Mouse (Mus musculus): ENCODE results near the gene Prpf19.

Gene Prpf19

GRCm38 (mm10) chr19:10895708-10896107, 677 bp downstream of the Prpf19 start:
- DNase-seq (ENCODE audit: low spot score in 2 of 2): no peak

DNA sequence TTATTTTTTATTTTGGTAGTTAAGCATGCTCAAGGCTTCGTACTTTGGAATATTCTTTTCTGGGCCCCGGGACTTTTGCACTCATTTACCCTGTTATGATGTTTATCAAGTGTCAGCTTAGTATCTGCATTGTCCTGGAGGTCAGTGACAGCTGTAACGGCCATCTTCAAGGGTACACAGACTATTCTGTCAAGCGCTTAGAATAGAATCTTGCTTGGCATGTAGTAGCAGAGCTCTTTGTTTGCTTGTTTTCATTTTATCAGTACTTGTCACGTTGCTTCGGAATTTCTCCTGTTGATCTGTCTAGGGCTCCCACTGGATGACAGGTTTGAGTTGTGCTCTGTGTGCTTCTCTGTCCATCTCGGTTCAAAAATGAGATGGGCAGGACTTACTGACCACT, 1.8 kb downstream of the Prpf19 start:
- DNase-seq (ENCODE audit: low spot score in 2 of 2): no peak

DNA sequence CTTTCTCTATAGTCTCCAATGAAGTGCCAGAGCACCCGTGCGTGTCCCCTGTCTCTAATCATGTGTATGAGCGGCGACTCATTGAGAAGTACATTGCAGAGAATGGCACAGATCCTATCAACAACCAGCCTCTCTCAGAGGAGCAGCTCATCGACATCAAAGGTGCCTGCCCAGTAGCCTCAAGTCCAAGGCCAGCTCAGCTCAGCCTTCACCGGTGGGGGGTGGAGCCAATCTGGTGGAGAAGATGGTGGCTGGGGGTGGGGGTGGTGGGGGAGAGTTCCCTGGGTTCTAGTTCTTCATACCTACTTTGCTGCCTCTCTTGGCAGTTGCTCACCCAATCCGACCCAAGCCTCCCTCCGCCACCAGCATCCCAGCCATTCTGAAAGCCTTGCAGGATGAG, 2.5 kb downstream of the Prpf19 start:
- DNase-seq (ENCODE audit: low spot score in 2 of 2): no peak

- no peak for DNase-seq (ENCODE audit: low spot score in 2 of 2)
Measured at GRCm38 (mm10) chr19:10900315-10900714, 5.3 kb downstream of the Prpf19 start.

DNA sequence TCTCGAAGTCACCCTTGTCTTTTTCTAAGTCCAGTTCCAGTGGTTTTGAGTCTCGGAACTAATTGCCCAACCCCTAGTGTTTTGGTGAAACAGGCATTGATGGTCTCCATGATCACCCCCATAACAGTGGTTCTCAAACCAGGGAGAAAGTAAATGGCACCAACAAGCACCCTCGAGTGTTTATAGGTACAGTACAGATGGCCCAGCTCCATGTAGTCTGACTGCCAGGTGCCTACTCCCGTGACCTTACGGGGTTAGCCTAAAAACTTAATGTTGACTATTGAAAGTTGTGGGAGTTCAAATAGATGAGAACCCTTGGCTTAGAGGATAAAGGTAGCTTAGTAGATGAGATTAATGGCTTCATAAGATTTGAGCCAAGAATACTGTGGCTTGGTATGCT, 6.0 kb downstream of the Prpf19 start:
- DNase-seq (ENCODE audit: low spot score in 2 of 2): no peak

DNA sequence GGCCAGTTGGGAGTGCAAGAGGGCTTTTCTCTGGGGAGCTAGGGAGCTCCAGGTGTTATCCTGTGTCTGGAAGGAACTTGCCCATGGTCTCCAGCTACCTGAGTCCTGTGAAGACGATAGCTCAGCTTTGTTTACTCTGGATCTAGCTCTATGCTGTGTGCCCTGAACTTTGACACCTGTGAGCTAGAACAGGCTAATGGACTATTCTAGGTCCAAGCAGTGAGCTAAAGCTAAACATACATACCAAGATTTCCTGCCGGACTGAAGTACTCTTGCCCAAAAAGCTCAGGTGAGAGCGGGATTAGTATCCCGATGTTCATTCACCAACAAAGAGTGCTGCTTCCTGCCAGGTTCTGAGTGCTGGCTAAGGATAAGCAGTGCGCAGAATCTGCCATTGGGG, 9.5 kb downstream of the Prpf19 start:
- no peak for DNase-seq (ENCODE audit: low spot score in 2 of 2)

DNA sequence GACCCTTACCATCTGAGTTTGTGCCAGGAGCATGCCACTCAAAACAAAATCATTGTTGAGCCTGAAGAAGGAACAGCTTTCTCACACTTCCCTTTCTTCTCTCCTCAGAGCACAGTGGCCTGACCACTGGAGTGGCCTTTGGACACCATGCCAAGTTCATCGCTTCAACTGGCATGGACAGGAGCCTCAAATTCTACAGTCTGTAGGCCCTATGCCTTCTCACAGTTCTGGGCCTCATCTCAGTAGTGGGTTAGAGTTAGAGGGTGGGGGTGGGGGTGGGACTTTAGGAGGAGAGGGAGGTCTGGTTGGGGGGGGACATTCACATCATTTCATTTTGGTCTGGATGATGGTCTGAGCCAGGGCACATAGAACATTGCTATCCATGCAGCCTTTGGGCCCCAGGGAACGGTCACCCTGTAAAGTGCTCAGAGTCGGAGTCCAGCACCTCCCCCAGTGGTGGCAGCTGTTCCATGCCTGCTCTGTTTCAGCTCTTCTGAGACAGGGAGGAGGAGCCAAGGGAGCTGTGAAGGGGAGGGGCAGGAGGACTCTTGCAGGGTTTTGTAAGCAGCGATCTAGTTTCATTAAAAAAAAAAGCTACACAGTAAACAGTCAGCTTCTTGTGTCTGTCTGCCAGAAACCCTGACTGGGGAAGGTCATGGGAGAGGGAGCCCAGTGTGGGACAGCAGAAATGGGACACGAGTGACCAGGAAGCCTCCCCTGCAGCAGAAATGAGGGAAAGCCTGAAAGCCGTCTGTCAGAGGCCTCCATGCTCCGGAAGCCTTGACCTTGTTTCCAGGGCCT, 10.1 kb downstream of the Prpf19 start:
- peak; percentile 70 to 72 for DNase-seq (ENCODE audit: low spot score in 2 of 2)

GRCm38 (mm10) chr19:10905728-10906000, 10.6 kb downstream of the Prpf19 start:
- DNase-seq (ENCODE audit: low spot score in 2 of 2): no peak

- peak; percentile 42 to 66 for DNase-seq (ENCODE audit: low spot score in 2 of 2)
Measured at GRCm38 (mm10) chr19:10907891-10908290, 12.9 kb downstream of the Prpf19 start.

DNA sequence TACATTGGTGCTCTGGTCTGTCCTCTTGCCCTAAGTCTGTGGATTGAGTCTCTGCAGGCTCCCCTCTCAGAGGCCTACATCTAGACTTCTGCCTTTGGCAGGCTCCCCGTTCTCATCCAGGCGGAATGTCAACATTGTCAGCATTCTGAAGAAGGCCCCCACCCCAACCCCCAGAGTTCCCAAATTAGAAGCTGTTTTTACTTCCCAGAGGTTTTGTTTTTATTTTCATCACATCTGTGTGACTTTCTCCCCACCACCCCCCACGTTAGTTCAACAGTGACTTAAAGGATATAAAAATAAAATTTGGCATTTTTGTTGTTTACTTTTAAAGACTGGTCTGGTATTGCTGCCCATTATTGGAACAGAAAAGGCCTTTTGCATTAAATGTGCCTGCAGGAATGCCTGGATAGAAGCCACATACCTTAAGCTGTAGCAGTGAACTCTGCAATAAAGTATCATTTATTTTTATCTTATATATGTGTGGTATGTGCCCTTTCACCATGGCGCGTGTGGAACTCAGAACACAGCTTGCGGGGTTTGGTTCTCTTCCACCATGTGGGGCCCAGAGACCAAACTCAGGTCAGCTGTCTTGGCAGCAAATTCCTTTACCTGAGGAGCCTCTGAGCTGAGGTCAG, 14.2 kb downstream of the Prpf19 start:
- no peak for DNase-seq (ENCODE audit: low spot score in 2 of 2)

- DNase-seq (ENCODE audit: low spot score in 2 of 2): no peak
Measured at GRCm38 (mm10) chr19:10914291-10914690, 19.3 kb downstream of the Prpf19 start.

DNA sequence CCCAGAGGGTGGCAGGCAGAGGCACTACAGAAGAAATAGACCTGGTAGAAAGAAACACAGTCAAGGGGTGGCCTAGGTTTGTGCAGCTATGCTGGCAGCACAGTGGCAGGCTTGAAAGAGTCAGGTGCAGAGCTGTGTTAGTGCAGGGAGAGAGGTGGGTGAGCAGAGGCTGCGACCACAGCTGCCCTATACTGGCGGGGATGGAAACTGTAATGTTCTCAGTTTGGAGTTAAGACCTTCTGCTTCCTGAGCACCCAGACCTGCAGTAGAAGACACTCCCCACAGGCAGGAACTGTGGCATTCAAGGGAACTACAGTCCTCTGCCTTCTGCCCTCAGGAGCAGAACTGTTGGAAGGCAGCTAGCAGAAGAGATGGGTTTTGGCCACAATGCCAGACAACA, 19.8 kb downstream of the Prpf19 start:
- no peak for DNase-seq (ENCODE audit: low spot score in 2 of 2)

DNA sequence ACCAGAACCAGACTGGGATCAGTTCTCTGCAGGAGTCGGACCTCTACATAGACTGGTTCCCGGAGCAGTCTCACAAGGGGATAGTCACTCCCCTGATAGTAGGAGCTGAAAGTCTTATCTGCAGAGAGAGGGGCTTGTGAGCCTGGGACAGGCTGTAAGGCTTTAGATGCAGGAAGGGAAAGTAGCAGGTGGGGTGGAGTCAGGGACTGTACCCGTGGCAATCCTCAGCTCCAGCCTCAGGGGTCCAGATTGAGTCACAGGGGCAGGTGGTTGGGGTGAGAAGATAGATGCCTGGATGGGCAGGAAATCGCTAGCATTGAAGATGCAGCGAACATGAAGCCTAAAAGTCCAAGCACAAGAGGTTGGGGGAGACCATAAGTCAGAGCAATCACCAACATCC, 21.5 kb downstream of the Prpf19 start:
- no peak for DNase-seq (ENCODE audit: low spot score in 2 of 2)

DNA sequence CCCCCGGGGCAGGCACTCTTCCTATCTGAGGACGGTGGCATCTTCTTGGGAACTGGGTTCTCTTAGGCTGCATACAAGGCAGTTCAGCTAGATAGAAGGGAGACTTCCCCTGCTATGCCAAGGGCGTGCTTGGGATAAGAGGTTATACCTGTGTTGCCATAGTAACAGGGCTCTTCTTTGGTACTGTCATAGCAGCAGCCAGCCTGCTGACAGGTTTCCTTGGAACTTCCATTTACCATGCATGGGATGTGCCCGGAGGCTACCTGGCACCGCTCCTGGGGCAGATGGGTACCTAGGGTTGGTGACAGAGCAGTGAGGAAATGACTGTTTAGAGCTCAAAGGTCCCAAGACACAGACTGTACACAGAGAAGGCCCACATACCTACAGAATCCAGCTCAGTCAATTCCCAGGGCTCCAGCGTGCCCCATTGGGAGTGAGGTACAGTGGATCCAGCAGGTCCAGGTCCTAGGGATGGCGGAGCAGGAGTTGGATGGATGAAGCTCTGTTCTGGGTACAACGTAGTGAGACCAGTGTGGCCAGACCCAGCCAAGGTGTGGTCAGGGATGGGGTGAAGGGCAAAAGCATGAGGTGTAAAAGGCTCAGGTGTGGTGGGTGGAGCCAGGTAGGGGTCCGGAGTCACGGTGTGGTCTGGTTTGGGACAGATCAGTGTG, 23.4 kb downstream of the Prpf19 start:
- DNase-seq (ENCODE audit: low spot score in 2 of 2): no peak

DNA sequence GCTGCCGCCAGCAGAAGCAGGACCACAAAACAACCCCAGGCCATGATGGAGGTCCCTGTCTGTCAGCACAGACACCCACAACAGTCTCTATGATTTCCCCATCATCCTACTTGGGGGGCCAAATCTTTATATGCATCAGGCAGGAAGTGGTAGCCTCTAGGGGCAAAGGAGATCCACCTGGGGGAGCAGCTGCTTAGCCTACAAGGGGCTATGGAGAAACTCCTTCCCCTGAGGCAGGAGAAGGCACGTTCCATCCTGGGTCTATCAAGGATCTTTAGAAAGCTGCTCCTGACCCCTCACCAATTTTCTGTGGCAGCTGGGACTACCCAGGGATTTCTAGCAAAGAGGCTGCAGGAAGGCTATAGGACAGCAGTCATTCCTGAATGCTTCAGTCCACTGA, 25.5 kb downstream of the Prpf19 start, which contains the start of gene Zp1:
Zp1 (minus strand) TSS at position 101 of the 400 bp plus-strand sequence.
- DNase-seq (ENCODE audit: low spot score in 2 of 2): no peak

GRCm38 (mm10) chr19:10921058-10921457, 26.0 kb downstream of the Prpf19 start:
- DNase-seq (ENCODE audit: low spot score in 2 of 2): no peak

DNA sequence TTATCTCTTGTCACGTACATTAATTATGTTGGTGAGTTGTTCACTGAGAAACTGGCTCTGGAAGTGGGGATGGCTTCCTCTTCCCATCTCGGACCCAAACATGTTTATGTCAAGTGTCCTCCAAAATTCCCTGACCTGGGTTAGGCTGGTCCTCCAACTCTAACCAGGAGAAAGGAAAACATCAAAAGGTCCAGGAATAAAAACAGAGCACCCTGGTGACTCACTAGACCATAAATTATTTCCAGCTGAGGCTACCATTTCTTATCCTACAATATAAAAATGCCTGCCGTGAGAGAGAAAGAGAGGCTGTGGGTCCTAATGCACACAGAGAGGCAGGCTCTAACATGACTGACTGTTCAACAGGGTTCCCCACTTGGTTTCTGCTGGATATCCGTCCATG, 29.2 kb downstream of the Prpf19 start:
- DNase-seq (ENCODE audit: low spot score in 2 of 2): no peak

- DNase-seq (ENCODE audit: low spot score in 2 of 2): no peak
Measured at GRCm38 (mm10) chr19:10926123-10926621, 31.1 kb downstream of the Prpf19 start.

GRCm38 (mm10) chr19:10926666-10927065, 31.6 kb downstream of the Prpf19 start:
- DNase-seq (ENCODE audit: low spot score in 2 of 2): no peak

GRCm38 (mm10) chr19:10930641-10931040, 35.6 kb downstream of the Prpf19 start:
- no peak for DNase-seq (ENCODE audit: low spot score in 2 of 2)

DNA sequence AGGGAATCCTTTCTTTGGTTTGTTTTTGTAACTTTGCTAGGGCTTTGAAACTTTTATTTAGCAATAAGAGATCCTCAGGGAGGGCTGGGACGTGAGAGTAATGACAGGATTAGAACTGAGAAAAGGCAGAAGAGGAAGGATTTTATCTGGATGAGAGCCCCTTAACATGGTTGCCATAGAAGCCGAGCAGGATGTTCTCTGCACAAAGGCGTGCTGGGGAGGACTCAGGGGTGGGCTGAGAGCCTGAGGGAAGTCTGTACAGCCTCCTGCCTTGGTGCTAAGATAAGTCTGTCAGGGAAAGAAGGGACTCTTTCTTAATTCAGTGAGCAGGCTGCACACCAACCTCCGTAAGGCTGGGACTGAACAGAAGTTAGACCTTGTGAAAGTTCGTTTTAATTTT, 40.0 kb downstream of the Prpf19 start:
- DNase-seq (ENCODE audit: low spot score in 2 of 2): no peak

DNA sequence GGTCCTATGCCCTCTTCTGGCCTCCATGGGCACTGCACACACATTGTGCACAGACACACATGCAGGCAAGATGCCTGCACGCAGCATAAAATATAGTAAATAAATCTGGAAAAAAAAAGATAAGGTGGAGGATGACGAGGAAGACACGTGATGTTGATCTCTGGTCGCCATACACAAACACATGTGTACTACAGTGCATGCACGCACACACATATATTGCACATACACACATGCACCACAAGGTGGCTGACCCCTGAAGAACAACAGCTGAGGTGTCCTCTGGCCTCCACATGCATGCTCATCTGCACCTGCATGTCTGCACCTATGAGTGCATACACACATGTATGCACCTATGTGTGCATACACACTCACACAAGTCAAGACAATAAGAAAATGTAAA, 41.0 kb downstream of the Prpf19 start:
- DNase-seq (ENCODE audit: low spot score in 2 of 2): no peak

DNA sequence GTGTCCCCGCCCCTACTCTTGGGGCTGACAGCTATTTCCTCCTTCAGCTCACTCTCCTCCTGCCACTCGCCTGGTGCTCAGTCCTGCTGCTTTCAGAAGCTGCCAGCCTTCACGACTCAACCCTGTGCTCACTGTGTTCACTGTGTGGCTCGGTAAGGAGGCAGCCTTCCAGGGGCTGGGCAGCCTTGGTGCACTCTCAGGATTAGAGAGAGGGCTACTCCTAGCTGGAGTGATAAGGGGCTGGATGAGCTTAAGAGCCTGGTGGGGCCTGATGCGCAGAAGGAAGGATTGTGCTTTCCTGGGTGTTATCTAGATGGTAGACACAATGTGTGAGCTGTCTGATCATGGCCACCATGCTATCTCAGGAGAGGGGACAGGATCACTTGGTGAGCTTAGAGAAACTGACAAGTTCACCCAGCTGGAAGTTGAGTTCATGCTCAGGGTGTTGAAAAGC, 42.1 kb downstream of the Prpf19 start, which contains the start of gene Ptgdr2:
Ptgdr2 (plus strand) TSS at position 51 of the 454 bp plus-strand sequence.
- DNase-seq (ENCODE audit: low spot score in 2 of 2): no peak
